Mouse (Mus musculus) gastrocnemius, postnatal 14 days (tissue): ENCODE results near the gene Insr. TPM values are rescaled to one million over a fixed set of nuclear protein-coding genes. Genes with fewer than 3 reads are reported as not detected.
"Not testable (repeated sequence)": the region's sequence is repeated elsewhere in the genome, so short reads cannot be mapped to it uniquely, and the experiment has no call there.

Source experiments
- DNase-seq: peaks from one replicate; pipeline ENCODE4 v3.0.0; 2021; ENCODE audit warnings: mixed read lengths
- intact Hi-C: fragments of 180-260 bp; cut with DNase I; formaldehyde crosslinking; loops from one replicate; pipeline ENCODE4 v1.15.1; 2025; ENCODE audit warnings: low total_unique reads
- microRNA-seq, 2 experiments: library from miRNA; unstranded; fragments of <30 nt; microRNA quantifications; one replicate each; pipeline ENCODE4 v1.2.0; 2021
- total RNA-seq, 2 experiments: library from RNA; stranded (reverse); gene quantifications; 2 replicates each; pipeline ENCODE4 v1.2.3; 2021

Gene Insr
- total RNA-seq, 2 experiments from 2014 or later = 40.4 to 41.4 TPM

- intact Hi-C loops = no loop called here
- DNase-seq = no peak
Observed at GRCm38 (mm10) chr8:3214601-3215000, 64.8 kb downstream of the Insr start.

- intact Hi-C loops = no loop called here
- peak; percentile 31 for DNase-seq
Observed at GRCm38 (mm10) chr8:3211456-3211855, 68.0 kb downstream of the Insr start.

- no peak for DNase-seq
- intact Hi-C loops = no loop called here
Observed at GRCm38 (mm10) chr8:3209960-3210359, 69.5 kb downstream of the Insr start.

DNA sequence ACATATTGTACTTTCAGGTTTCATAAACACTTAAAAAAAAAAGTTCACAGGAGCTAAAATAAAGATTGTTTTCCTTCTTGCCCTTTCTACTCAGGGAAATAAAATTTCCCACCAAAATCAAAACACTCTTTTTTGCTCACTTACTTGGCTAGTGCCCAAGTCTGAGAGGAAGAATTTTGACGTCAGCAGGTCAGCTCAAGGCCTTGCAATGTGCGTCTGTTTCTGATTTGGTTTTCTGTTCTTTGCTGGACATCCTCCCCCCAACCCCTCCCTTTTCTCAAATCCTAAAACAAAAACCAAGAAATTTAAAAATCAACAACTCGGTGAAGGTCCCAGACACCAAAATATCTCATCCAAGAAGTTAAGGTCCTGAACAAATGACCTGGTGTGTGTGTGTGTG lies 70.1 kb downstream of the Insr start:
- intact Hi-C loops = no loop called here
- DNase-seq = no peak

DNA sequence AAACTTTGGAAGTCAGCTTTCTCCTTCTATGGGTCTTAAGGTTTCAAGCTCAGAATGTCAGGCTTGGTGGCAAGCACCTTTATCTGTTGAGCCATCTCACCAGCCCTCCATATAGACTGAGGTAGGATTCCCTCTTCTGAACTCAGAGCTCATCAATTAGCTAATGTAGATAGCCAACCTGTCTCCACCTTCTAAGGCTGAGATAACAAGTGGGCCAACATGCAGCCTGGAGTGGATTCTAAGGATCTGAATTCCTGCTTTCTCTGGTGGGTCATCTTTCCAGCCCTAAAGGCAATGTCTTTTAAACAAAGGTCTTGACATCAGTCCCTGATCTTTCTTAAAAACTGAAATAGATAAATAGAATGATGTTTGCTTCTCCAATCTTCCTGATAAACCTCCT lies 70.7 kb downstream of the Insr start:
- DNase-seq = no peak
- intact Hi-C loops = no loop called here

DNA sequence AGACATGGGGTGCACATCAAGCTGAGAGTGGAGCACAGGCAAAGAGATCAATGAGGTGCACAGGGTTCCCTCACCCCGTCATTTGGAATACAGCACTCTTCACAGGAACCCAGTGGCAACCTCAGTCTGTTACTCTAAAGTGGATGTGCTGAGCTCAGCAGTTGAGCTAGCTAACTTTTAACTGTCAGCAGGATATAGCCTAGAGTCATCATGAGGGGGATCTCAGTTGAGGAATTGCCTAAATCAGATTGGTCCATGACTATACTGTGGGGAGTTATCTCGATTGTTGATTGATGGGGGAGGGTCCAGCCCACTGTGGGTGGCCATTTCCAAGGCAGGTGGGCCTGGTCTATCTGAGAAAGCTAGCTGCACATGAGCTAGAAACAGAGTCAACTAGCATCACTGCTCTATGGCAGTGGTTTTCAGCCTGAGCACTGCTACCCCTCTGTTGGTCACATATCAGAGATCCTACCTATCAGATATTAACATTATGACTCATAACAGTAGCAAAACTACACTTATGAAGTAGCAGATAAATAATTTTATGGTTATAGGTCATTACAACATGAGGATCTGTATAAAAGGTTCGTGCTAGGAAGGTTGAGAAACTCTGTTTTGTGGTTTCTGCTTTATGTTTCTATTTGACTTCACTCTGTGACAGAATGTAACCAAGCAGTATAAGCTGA lies 74.5 kb downstream of the Insr start:
- intact Hi-C loops = no loop called here

GRCm38 (mm10) chr8:3202792-3203191 lies 76.6 kb downstream of the Insr start:
- intact Hi-C loops = no loop called here
- no peak for DNase-seq

More for the DNA sequence above, 74.5 kb downstream of the Insr start:
- no peak for DNase-seq

DNA sequence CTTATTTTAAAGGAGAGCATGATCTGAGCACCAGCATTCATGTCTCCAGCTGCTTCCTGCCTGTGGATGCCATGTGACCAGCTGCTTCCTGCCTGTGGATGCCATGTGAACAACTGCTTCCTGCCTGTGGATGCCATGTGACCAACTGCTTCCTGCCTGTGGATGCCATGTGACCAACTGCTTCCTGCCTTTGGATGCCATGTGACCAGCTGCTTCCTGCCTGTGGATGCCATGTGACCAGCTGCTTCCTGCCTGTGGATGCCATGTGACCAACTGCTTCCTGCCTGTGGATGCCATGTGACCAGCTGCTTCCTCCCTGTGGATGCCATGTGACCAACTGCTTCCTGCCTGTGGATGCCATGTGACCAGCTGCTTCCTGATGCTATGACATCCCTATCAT lies 85.1 kb downstream of the Insr start:
- DNase-seq, intact Hi-C loops: not testable (repeated sequence)

- intact Hi-C loops = no loop called here
Observed at GRCm38 (mm10) chr8:3191006-3191405, 88.4 kb downstream of the Insr start.

DNA sequence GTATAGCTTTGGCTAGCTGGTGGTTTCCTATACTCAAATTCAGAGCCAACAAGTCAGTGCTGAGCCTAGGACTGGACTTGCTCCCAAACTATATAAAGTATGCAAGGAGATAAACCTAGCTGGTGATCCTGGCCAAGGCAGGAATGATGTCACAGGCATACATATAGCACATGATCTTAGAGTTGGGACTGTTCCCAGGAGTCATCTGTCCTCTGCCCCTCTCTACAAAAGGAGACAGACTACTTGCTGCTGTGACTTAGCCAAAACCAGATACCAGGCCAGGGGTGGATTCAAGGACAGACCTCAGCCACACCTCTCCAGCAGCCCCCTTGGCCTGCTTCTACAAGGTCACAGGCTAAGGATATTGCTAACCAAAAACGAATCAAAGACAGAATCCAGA lies 92.0 kb downstream of the Insr start:
- DNase-seq = no peak
- intact Hi-C loops = no loop called here

More at GRCm38 (mm10) chr8:3191006-3191405, 88.4 kb downstream of the Insr start:
- no peak for DNase-seq

DNA sequence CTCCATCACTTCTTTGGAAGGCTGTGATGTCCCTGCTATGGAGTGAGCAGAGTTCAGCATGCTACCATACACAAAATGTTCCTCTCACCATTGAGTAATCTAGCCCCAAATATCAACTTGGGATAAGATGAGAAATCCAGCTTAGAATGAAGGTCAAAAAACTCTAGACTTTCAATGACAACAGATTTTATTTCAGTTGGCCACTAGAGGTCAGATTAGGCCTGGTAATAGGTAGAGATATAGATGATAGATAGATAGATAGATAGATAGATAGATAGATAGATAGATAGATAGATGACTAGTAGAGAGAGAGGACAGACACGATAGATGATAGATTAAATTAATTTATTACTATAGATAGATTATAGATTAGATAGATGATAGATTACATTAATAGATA lies 99.5 kb downstream of the Insr start:
- DNase-seq = no peak
- intact Hi-C loops = loop anchor here (10.0 kb wide), 1 partner anchor 155 kb away; no protein-coding TSS in a partner anchor

- DNase-seq = no peak
- intact Hi-C loops = loop anchor here (10.0 kb wide), 1 partner anchor 157 kb away; no protein-coding TSS in a partner anchor
Observed at GRCm38 (mm10) chr8:3177440-3177839, 102.0 kb downstream of the Insr start.

DNA sequence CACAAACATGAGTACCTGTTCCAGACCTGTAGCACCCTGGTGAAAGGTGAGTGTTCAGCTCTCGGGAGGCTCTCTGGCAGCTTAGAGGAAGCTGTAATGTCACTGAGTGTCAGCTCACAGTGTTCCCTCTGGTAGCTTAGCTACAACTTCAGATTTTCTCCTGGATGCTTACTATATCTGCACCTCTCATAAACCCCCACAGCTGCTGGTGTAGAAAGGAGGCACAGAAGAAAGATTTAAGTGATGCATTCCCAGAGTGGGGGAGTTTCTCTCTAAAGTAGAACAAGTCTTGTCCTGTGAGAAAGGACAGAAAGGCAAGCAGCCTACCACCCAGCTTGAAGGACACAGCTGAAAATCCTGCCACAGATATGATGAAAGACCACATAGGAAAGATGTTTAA lies 107.2 kb downstream of the Insr start:
- DNase-seq = no peak
- intact Hi-C loops = loop anchor here (10.0 kb wide), 1 partner anchor 163 kb away; no protein-coding TSS in a partner anchor

- DNase-seq = no peak
- intact Hi-C loops = no loop called here
Observed at GRCm38 (mm10) chr8:3146506-3146905, 132.9 kb downstream of the Insr start.

DNA sequence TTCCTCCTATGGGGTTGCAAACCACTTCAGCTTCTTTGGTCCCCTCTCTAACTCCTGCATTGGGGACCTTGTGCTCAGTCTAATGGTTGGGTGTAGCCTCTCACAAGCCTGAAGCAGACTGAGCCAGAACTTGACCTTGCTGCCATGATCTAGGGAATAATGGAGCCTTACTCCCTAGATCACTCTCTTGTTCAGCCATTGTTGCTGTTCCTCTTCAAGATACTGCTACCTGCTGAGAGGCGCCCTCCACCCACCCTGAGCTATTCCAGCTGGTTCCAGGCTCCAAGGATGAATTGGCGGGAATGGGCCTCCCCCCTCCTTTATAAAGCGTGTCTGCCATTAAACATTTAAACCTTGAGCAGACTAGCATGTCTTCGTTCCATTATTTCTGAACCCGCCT lies 179.0 kb downstream of the Insr start:
- DNase-seq, intact Hi-C loops: not testable (repeated sequence)

Small RNA genes within 50 kb of the gene (microRNA-seq; reads per million reads assigned to microRNA genes)
- gene Gm25775 = 0 reads per million in 2 experiments

Other genes with a start within 250 kb of the Insr start
- gene A430078G23Rik, start 73.8 kb upstream of the Insr start, total RNA-seq = under 1 TPM; 0.06 to 0.11 TPM
- gene Arhgef18, start 113.4 kb upstream of the Insr start, total RNA-seq = 1 to 10 TPM; 9.4 to 9.6 TPM
- gene Pex11g, start 188.1 kb upstream of the Insr start, total RNA-seq = 1 to 10 TPM; 2.4 to 2.7 TPM
- not detected for gene Tex45, start 191.2 kb upstream of the Insr start, total RNA-seq
- 10 to 100 TPM; 16.5 to 17.6 TPM for gene Zfp358, start 213.5 kb upstream of the Insr start, total RNA-seq
- gene Mcoln1, start 220.8 kb upstream of the Insr start, total RNA-seq = 10 to 100 TPM; 16.5 to 17.4 TPM
- gene Pnpla6, start 235.8 kb upstream of the Insr start, total RNA-seq = 10 to 100 TPM in 1 of 2 experiments, 1 to 10 TPM in 1; 7.9 to 11.1 TPM